Mouse (Mus musculus) activated CD4-positive, CD25-positive, alpha-beta regulatory T cell, adult 4 months (primary cell): ENCODE measurements around the gene Cenpt. TPM values are rescaled to one million over a fixed set of nuclear protein-coding genes. Genes with fewer than 3 reads are reported as not detected.

Experiments
- ATAC-seq: one replicate; pipeline ENCODE4 v1.8.0; 2017
- polyA plus RNA-seq, 2 experiments: library from polyadenylated mRNA; unstranded; fragments of 100-300 nt; shearing (Covaris generic); gene quantifications; one replicate each; pipeline ENCODE4 v1.2.1; 2017

Cenpt gene
- polyA plus RNA-seq, result 10 to 100 TPM; 16.1 to 18.6 TPM

DNA sequence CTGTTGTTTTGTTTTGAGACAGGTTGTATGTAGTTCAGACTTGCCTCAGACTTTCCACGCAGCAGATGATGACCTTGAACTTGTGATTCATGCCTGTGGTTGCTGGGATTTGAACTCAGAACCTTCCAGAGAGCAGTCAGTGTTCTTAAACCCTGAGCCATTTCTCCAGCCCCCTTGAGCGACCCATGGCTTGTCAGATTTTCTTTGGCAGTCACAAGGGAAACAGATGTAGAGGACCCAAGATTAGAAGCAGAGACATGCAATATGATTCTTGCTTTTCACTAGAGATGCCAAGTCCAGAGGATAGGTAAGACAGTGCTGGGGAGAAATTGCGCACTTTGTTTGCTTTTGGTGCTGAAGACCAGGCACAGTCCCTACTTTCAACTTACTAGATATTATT lies at the start of gene Cenpt:
Gene Cenpt (minus strand): TSS at position 101 of the 400 bp plus-strand sequence.
- ATAC-seq, result no peak

DNA sequence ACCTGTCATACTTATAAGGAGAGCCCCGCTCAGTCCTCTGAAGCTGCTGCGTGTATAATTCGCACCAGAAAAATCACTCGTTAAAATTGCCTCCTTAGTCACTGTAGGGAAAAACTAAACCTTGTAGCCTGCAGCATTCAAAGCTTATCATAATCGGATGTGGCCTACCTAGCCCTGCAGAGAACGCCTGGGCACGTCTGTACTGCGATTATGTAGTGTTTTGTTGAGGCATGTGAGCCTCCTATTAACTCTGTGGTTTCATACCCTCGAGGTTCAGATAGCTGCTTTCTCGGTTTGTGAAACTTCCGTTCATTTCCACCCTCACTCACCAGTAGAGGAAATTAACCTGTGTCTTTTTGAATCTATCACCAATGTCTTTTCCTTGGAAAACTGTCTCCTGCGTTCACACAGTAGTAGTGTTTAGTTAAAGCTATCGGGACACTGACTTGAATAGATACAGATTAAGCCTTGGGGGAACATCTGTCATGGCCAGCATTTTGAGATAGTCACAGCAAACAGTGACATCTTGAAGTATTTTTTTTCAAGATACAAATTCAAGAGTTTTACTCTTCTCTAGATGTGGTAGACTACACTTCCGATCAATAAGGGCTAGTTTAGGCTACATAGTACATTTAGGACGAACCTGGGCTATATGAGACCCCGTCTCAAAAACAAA lies 48.0 kb upstream of the Cenpt start:
- peak; percentile 71 for ATAC-seq

- peak; percentile 86 for ATAC-seq
These were observed 47.3 kb upstream of the Cenpt start, which contains the start of gene Pskh1 for GRCm38 (mm10) chr8:105900180-105900940. Pskh1 (plus strand) TSS chr8:105900441.

DNA sequence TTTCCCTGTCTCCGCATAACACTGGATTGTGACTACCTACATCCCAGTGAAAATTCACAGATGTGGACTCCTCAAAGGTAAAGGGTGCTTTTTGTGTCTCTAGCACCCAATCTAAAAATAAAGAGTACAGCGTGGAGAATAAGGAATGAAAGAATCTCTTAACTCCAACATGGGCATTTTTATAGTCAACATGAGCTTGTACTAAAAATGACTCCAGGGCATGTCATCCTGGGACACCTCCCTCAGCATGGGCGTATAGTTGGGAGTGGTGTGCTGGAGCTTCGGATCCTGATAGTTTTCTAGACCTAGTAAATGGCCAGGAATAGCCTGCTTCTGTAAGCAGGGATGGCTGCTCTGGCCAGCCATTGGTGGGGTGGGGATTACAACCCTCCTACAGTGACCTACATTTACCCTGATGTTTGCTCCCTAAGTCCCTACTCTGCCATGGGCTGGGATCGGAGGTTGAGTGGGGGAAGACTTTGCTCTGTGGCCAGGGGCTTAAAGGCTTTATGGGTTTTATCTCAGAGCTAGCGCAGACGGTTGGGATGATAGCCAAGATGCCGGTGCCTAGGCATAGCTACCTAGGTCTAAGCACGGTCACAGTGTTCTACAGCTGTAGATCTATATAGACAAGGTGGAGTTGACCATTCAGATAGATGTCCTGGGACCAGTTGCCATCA lies 44.9 kb upstream of the Cenpt start:
- no peak for ATAC-seq

GRCm38 (mm10) chr8:105893339-105893738 lies 40.3 kb upstream of the Cenpt start, which contains the start of gene Nrn1l:
Nrn1l (plus strand) TSS chr8:105893567.
- no peak for ATAC-seq

DNA sequence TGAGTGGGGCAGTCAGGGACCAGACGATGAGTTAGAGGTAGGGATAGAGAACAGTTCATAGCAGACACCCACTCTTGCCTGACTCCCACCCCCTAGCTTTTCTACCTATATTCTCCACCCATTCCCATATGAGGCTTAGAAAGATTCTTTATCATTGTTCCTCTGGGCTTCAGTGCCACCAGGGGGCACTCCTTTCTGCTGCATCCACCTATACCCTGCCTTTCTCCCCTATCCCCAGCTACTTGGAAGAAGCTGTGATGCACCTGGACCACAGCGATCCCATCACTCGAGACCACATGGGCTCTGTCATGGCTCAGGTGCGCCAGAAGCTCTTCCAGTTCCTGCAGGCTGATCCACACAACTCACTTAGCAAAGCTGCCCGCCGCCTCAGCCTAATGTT lies 39.4 kb upstream of the Cenpt start:
- ATAC-seq, result no peak

GRCm38 (mm10) chr8:105890870-105891269 lies 37.8 kb upstream of the Cenpt start:
- no peak for ATAC-seq

- no peak for ATAC-seq
These were observed 36.8 kb upstream of the Cenpt start for GRCm38 (mm10) chr8:105889756-105890465.

GRCm38 (mm10) chr8:105880754-105881520 lies 27.9 kb upstream of the Cenpt start, which contains the start of gene Edc4:
Edc4 (plus strand) TSS chr8:105880881.
- ATAC-seq, result peak; percentile 90

DNA sequence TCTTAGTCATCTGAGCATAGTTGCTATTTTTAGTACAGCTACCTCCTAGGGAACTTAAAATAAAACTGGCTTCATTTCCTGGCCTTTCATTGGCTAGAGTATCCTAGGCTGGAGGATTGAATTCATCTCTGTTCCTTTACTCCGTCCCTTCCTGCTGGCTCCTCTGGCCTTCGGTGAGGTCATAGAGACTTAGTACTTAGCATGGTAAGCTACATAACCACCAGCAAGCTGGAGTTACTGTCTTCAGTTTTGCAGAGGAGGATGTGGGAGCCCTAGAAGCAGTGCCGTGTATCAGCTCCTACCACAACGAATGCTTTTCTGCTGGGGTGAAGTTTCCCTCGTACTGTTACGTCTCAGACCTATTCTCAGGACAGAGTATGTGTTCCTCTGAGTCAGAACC lies 21.2 kb upstream of the Cenpt start:
- ATAC-seq, result no peak

DNA sequence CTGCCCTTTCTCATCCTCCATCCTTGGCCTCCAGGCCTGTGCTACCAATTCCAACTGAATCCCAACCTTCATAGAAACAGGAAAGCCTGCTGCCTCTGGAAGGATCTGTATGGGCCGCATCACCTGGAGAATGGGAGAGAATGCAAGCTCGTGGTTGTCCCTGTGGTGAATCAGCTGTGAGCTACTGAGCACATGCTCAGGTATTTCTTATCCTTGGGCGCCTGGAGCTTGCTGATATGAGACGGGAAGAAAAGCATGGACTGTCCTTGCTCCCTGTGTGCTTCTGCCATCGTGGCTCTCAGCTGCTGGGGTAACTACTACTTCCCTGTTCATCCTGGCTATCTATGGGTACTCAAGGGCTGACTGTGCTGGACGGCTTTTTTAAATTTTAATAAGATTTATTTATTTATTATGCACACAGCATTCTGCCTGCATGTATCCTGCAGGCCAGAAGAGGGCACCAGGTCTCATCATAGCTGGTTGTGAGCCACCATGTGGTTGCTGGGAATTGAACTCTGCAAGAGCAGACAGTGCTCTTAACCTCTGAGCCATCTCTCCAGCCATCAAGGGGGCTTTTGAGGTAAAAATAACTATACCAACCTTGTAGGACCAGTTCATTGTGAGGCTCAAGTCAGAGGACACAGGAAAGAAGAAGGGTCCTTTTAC lies 13.4 kb upstream of the Cenpt start:
- ATAC-seq, result no peak

DNA sequence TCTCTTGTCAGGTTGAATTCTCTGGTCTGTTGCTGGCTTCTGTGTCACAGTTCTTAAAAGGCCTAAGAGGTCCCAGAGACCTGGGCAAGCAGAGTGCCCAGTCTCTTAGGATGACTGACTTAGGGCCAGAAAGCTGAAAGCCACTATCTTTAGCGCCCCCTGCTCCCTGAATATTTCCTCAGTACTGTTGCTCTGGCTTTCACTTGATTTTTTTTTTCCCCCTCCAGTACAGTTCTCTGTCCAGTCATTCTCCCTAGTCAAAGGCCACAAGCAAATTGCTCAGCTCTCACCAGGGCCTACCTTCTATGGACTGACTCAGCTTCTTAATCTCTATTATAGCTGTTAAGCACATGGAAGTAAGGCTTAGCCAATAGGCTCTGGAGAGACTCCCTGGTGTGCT lies 8.9 kb upstream of the Cenpt start:
- ATAC-seq, result no peak

DNA sequence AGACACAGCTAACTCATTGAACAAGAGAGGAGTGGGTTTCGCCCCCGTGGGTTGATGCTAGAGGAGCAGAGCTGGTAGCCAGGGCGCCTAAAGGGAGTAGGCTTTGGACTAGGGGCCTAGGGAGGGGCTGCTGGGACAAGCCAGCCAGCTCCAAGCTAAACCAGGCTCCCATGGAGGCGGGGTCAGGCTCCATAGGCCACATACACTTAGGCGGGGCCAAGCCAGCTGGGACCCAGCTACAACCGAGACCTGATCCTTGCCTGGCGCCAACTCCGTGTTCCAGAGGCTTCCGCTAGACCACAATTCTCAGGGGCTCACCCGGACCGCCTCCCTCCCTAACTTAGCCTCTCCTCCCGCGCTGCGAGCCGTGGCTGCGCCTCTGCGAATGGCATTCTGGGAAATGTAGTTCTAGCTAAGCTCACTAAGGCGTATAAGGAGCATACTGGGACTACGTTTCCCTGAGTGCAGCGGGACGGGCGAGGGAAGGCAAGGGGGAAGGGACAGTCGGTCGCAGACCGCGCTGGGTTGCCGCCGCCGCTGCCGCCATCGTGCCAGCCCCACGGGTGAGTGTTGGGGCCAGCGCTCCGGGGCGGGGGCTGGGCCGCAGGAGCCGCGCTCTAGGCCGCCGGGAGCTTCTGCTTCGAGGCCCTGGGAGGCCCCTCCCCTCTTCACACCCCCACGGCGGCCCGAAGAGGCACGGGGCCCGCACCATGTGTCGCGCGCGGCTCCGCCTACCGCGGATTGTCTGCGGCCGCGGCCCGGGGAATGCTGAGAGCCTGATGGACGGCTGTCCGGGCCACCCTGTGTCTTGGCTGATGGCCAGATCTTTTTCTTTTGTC lies 7.3 kb upstream of the Cenpt start, which contains the start of gene Nutf2:
Gene Nutf2 (plus strand): TSS at position 438 of the 839 bp plus-strand sequence.
- peak; percentile 99 for ATAC-seq

GRCm38 (mm10) chr8:105859314-105859713 lies 6.2 kb upstream of the Cenpt start:
- no peak for ATAC-seq

- ATAC-seq, result no peak
These were observed 5.4 kb upstream of the Cenpt start for GRCm38 (mm10) chr8:105858495-105858894.

DNA sequence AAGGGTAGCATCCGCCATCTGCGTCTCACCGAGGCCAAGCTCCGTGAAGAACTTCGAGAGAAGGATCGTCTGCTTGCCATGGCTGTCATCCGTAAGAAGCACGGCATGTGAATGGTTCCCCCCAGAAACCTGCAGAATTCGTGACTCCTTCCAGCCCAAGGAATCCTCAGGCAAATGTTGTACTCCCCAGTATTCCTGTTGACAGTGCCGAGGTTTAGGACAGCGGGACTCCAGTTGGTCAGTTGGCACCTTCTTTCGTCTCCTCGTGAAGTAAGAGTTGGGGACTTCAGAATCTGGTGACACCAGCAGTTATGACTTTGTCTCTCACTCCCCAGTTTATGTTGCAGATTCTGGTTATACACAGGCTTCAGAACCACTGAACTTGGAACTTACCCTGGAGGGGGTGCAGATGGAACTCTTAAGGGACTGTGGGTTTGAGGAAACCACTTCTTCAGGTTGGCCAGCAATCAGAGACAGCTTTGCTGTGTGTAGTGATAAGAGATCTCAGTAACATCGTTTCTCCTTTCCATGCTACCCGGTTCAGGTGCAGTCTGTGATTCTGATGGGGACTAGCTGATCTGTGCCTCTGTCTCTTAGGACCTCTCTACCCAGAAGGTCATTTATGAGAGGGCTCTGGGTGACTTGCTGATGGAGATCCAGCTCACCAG lies 3.2 kb upstream of the Cenpt start:
- ATAC-seq, result no peak

DNA sequence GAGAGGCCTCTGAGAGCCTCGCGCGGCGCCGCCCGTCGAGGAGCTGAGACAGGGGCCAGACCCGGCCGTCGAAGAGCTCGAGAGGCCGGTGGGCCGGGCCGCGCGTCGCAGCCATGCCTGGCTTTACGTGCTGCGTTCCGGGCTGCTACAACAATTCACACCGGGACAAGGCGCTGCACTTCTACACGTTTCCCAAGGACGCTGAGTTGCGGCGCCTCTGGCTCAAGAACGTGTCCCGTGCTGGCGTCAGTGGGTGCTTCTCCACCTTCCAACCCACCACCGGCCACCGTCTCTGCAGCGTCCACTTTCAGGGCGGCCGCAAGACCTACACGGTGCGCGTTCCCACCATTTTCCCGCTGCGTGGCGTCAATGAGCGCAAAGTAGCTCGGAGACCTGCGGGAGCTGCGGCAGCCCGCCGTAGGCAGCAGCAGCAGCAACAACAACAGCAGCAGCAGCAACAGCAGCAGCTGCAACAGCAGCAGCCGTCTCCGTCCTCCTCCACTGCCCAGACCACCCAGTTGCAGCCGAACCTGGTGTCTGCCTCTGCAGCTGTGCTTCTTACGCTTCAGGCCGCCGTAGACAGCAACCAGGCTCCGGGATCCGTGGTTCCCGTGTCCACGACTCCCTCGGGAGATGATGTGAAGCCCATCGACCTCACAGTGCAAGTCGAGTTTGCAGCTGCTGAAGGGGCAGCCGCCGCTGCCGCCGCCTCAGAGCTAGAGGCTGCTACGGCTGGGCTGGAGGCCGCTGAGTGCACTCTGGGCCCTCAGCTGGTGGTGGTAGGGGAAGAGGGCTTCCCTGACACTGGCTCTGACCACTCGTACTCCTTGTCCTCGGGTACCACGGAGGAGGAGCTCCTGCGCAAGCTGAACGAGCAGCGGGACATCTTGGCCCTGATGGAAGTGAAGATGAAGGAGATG lies 2.4 kb upstream of the Cenpt start:
- ATAC-seq, result no peak

GRCm38 (mm10) chr8:105854715-105855216 lies 1.7 kb upstream of the Cenpt start, which contains the start of gene Thap11:
Thap11 (plus strand) TSS chr8:105855132.
- peak; percentile 84 for ATAC-seq
